In the genomic region with DNA sequence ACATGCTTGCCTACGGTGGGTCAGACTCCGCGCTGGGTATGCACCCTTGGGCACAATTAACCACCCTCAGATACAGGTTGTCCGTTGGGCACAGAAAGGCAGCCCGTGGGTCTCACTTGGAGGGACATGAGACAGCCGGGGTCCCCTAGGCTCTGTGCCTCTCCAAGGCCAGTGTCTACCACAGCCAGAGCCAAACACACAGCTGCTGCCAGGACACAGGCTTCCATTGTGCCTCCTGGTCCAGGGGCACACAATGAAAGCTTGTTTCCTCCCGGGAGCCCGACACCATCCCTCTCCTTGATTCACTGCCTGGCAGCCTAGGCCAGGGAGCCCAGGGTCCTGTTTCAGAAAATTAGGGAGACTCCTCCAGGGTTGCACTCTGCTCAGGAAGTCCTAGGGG, we compare ENCODE assay signal across 10 mouse cellular contexts.
DNase-seq lines count a peak whose midpoint lies in the region; ATAC-seq and TF ChIP-seq lines count a peak whose summit lies in the region.
"Had no signal": no experiment of that assay in that cellular context is flagged by ENCODE, and none has a peak within 500 bp of the region (broad histone marks: within the 10 kb centered on the region; RNA-seq: fewer than 3 reads in every experiment).

No protein-coding gene starts in this region.

- H3K27me3 ChIP-seq in heart, postnatal 0 days (ENCODE audit: control insufficient read depth, insufficient read depth, low read length), result no peaks in the 10 kb centered on the region
- H3K27me3 ChIP-seq in forebrain, embryonic 15.5 days, result no peaks in the 10 kb centered on the region
- H3K27me3 ChIP-seq in neural tube, embryonic 13.5 days, result no peaks in the 10 kb centered on the region

- peak overlapping the region; percentile 15; the same call in 1 of the 2 replicates for H3K27ac ChIP-seq in heart, postnatal 0 days (ENCODE audit: low read depth)
- peak overlapping the region; percentile 39; the same call in 1 of the 2 replicates for H3K27ac ChIP-seq in forebrain, embryonic 15.5 days (replicated peaks)
- peak overlapping the region; percentile 83 for H3K27ac ChIP-seq in neural tube, embryonic 13.5 days (replicated peaks)

- TF ChIP-seq EP300 in heart, postnatal 0 days (IDR thresholded peaks at IDR 0.05; ENCODE audit: low read depth), result no peak

- TF ChIP-seq CTCF in heart, postnatal 0 days (IDR thresholded peaks at IDR 0.05; ENCODE audit: low read depth), result no peak

- no peaks in the 10 kb centered on the region for H3K9me3 ChIP-seq in heart, postnatal 0 days (replicated peaks; ENCODE audit: control insufficient read depth, low read length)
- no peaks in the 10 kb centered on the region for H3K9me3 ChIP-seq in forebrain, embryonic 15.5 days
- no peaks in the 10 kb centered on the region for H3K9me3 ChIP-seq in neural tube, embryonic 13.5 days
- H3K9me3 ChIP-seq: G1E had no signal

- intact Hi-C loops in heart, postnatal 10 days (cut with DNase I), result no loop called here

- H3K4me3 ChIP-seq in heart, postnatal 0 days (ENCODE audit: low read depth, low read length), result no peak overlapping the region
- H3K4me3 ChIP-seq in forebrain, embryonic 15.5 days, result no peak overlapping the region
- H3K4me3 ChIP-seq in neural tube, embryonic 13.5 days, result no peak overlapping the region
- H3K4me3 ChIP-seq: myocyte had no signal

- WGBS in heart, postnatal 0 days, result 84% methylated on average over 8 of the region's 8 CpGs
- WGBS in forebrain, embryonic 15.5 days, result 54% methylated on average over 8 of the region's 8 CpGs
- 53% methylated on average over 8 of the region's 8 CpGs for WGBS in neural tube, embryonic 13.5 days

- no peaks in the 10 kb centered on the region for H3K36me3 ChIP-seq in heart, postnatal 0 days (replicated peaks; ENCODE audit: control insufficient read depth, insufficient read depth, low read length)
- no peaks in the 10 kb centered on the region for H3K36me3 ChIP-seq in forebrain, embryonic 15.5 days
- no peaks in the 10 kb centered on the region for H3K36me3 ChIP-seq in neural tube, embryonic 13.5 days
- H3K36me3 ChIP-seq: G1E had no signal

- H3K9ac ChIP-seq in heart, postnatal 0 days (replicated peaks; ENCODE audit: low read depth, low read length), result no peak overlapping the region
- H3K9ac ChIP-seq in forebrain, embryonic 15.5 days (replicated peaks), result no peak overlapping the region
- H3K9ac ChIP-seq in neural tube, embryonic 13.5 days, result no peak overlapping the region

- ATAC-seq in heart, postnatal 0 days (ENCODE audit: insufficient read depth, low read depth), result no peak
- ATAC-seq in forebrain, embryonic 15.5 days (replicated peaks), result peak; percentile 83
- ATAC-seq in neural tube, embryonic 13.5 days (ENCODE audit: low read depth), result peak; percentile 89
- no peak for ATAC-seq in CD4-positive, CD25-positive, alpha-beta regulatory T cell, adult 4 months

- DNase-seq in heart, postnatal 0 days (ENCODE audit: low spot score), result no peak
- no peak for DNase-seq in heart, postnatal 10 days
- peak; percentile 19 to 22 for DNase-seq in layer of hippocampus, postnatal 25 days (ENCODE audit: extremely low spot score in 1 of 2, low spot score in 1 of 2)
- DNase-seq in natural killer cell, adult 2 months (ENCODE audit: low spot score in 2 of 2), result no peak
- no peak for DNase-seq in adrenal gland, postnatal 14 days

- H3K4me2 ChIP-seq in heart, postnatal 0 days (ENCODE audit: low read depth, low read length), result no peak overlapping the region
- no peak overlapping the region for H3K4me2 ChIP-seq in forebrain, embryonic 15.5 days (replicated peaks)
- no peak overlapping the region for H3K4me2 ChIP-seq in neural tube, embryonic 13.5 days

- H3K4me1 ChIP-seq in heart, postnatal 0 days (ENCODE audit: control insufficient read depth, insufficient read depth), result peaks cover 3% of the 10 kb centered on the region; the same call in 1 of the 2 replicates
- 0 out of 2 replicates have a peak, but pooled peaks cover 3% of the 10 kb centered on the region for H3K4me1 ChIP-seq in forebrain, embryonic 15.5 days
- H3K4me1 ChIP-seq in neural tube, embryonic 13.5 days (replicated peaks), result peaks cover 22% of the 10 kb centered on the region

Comparison
In these comparisons a context has a peak if more than half of its experiments do, and no peak if none do; other contexts are left out.
1. ATAC-seq: peak in forebrain, embryonic 15.5 days (single experiment) and neural tube, embryonic 13.5 days (single experiment); none in heart, postnatal 0 days (single experiment) and CD4-positive, CD25-positive, alpha-beta regulatory T cell, adult 4 months (single experiment).
2. DNase-seq: peak in layer of hippocampus, postnatal 25 days (2 of 2); none in heart, postnatal 0 days (single experiment), heart, postnatal 10 days (0 of 2), natural killer cell, adult 2 months (0 of 2) and adrenal gland, postnatal 14 days (single experiment).
3. H3K27ac ChIP-seq: peak in every context shown above with its lines; median percentile 83 in neural tube, embryonic 13.5 days; 39 in forebrain, embryonic 15.5 days; 15 in heart, postnatal 0 days.